ENCODE assay signal across 23 mouse cellular contexts in the genomic region with DNA sequence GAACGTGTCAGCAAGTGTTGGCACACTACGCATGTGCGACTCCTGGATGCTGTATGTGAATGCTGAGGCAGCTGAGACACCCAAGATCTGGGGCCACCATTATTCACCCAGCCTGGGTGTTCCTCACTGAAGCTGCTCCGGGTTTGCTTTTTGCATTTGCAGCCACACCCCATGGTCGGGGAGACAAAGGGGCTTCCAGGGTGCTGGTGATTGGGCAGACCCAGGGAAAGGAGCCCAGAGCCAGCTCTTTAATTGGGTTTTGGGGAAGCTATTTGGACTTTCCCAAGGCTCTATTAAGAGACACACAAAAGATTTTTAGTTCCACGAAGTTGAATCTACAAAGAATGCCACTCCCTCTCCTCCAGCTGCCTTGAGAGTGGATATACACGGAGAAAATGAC.
A peak's percentile ranks its signal among the peaks of the same experiment; 100 is the strongest.
DNase-seq lines count a peak whose midpoint lies in the region; ATAC-seq and TF ChIP-seq lines count a peak whose summit lies in the region.
"Had no signal": no experiment of that assay in that cellular context is flagged by ENCODE, and none has a peak within 500 bp of the region (broad histone marks: within the 10 kb centered on the region; RNA-seq: fewer than 3 reads in every experiment).

No protein-coding gene starts in this region.

- H3K36me3 ChIP-seq in limb, embryonic 15.5 days, result peaks cover 52% of the 10 kb centered on the region
- peaks cover 92% of the 10 kb centered on the region for H3K36me3 ChIP-seq in limb, embryonic 10.5 days
- H3K36me3 ChIP-seq in forebrain, embryonic 10.5 days (replicated peaks), result peaks cover 63% of the 10 kb centered on the region
- no peaks in the 10 kb centered on the region for H3K36me3 ChIP-seq in forebrain, embryonic 16.5 days (ENCODE audit: control insufficient read depth, insufficient read depth)
- H3K36me3 ChIP-seq in kidney, embryonic 15.5 days, result peaks cover 96% of the 10 kb centered on the region
- H3K36me3 ChIP-seq: hindbrain, embryonic 15.5 days had no signal

- no peak overlapping the region for H3K4me2 ChIP-seq in limb, embryonic 15.5 days
- H3K4me2 ChIP-seq in forebrain, embryonic 16.5 days (ENCODE audit: low read length), result no peak overlapping the region
- H3K4me2 ChIP-seq in kidney, embryonic 15.5 days, result no peak overlapping the region
- H3K4me2 ChIP-seq: hindbrain, embryonic 15.5 days; intestine, embryonic 15.5 days; limb, embryonic 12.5 days; liver, embryonic 12.5 days; midbrain, embryonic 11.5 days had no signal

- no peak for TF ChIP-seq POLR2A in cerebellum, adult 2 months (IDR thresholded peaks at IDR 0.05; ENCODE audit: borderline replicate concordance, insufficient read depth, low read length)

- 64% methylated on average over 7 of the region's 7 CpGs for WGBS in limb, embryonic 15.5 days
- 73% methylated on average over 7 of the region's 7 CpGs for WGBS in limb, embryonic 10.5 days
- WGBS in forebrain, embryonic 10.5 days, result 44% methylated on average over 7 of the region's 7 CpGs
- 8% methylated on average over 7 of the region's 7 CpGs for WGBS in forebrain, embryonic 16.5 days
- 76% methylated on average over 7 of the region's 7 CpGs for WGBS in kidney, embryonic 15.5 days
- WGBS in cerebellum, adult 2 months, result 38% methylated on average over 7 of the region's 7 CpGs

- no peak overlapping the region for H3K9ac ChIP-seq in limb, embryonic 15.5 days
- H3K9ac ChIP-seq in forebrain, embryonic 16.5 days (replicated peaks; ENCODE audit: low read depth, low read length), result no peak overlapping the region
- H3K9ac ChIP-seq in kidney, embryonic 15.5 days, result no peak overlapping the region
- H3K9ac ChIP-seq: hindbrain, embryonic 15.5 days; intestine, embryonic 15.5 days; limb, embryonic 12.5 days; liver, embryonic 12.5 days had no signal

- no peaks in the 10 kb centered on the region for H3K27me3 ChIP-seq in limb, embryonic 15.5 days
- no peaks in the 10 kb centered on the region for H3K27me3 ChIP-seq in limb, embryonic 10.5 days (ENCODE audit: low read depth, poor library complexity, severe bottlenecking)
- no peaks in the 10 kb centered on the region for H3K27me3 ChIP-seq in forebrain, embryonic 10.5 days (ENCODE audit: poor library complexity, severe bottlenecking)
- no peaks in the 10 kb centered on the region for H3K27me3 ChIP-seq in forebrain, embryonic 16.5 days (replicated peaks; ENCODE audit: control insufficient read depth, insufficient read depth, low read length)
- no peaks in the 10 kb centered on the region for H3K27me3 ChIP-seq in kidney, embryonic 15.5 days
- H3K27me3 ChIP-seq in cerebellum, adult 2 months (ENCODE audit: control insufficient read depth, insufficient read depth, low read length), result no peaks in the 10 kb centered on the region
- H3K27me3 ChIP-seq: hindbrain, embryonic 15.5 days; intestine, embryonic 15.5 days; limb, embryonic 12.5 days; liver, embryonic 12.5 days had no signal

- no peak overlapping the region for H3K4me3 ChIP-seq in limb, embryonic 15.5 days
- no peak overlapping the region for H3K4me3 ChIP-seq in limb, embryonic 10.5 days
- no peak overlapping the region for H3K4me3 ChIP-seq in forebrain, embryonic 10.5 days
- no peak overlapping the region for H3K4me3 ChIP-seq in forebrain, embryonic 16.5 days (replicated peaks; ENCODE audit: low read length)
- H3K4me3 ChIP-seq in kidney, embryonic 15.5 days (replicated peaks), result no peak overlapping the region
- H3K4me3 ChIP-seq in cerebellum, adult 2 months (replicated peaks; ENCODE audit: insufficient read depth, low read depth, low read length), result no peak overlapping the region
- H3K4me3 ChIP-seq: gastrocnemius, adult 2 months; hindbrain, embryonic 15.5 days; intestine, embryonic 15.5 days; layer of hippocampus, adult 2 months; limb, embryonic 12.5 days; liver, embryonic 12.5 days had no signal

- H3K4me1 ChIP-seq in limb, embryonic 15.5 days, result peaks cover 5% of the 10 kb centered on the region; the same call in 1 of the 2 replicates
- peaks cover 5% of the 10 kb centered on the region; the same call in 1 of the 2 replicates for H3K4me1 ChIP-seq in limb, embryonic 10.5 days
- peaks cover 19% of the 10 kb centered on the region for H3K4me1 ChIP-seq in forebrain, embryonic 10.5 days
- H3K4me1 ChIP-seq in forebrain, embryonic 16.5 days (replicated peaks; ENCODE audit: control insufficient read depth, insufficient read depth, low read length), result 0 out of 2 replicates have a peak, but pooled peaks cover 6% of the 10 kb centered on the region
- H3K4me1 ChIP-seq in kidney, embryonic 15.5 days, result no peaks in the 10 kb centered on the region
- no peaks in the 10 kb centered on the region for H3K4me1 ChIP-seq in cerebellum, adult 2 months (ENCODE audit: control insufficient read depth, insufficient read depth, low read length)
- H3K4me1 ChIP-seq: hindbrain, embryonic 15.5 days; intestine, embryonic 15.5 days; limb, embryonic 12.5 days; liver, embryonic 12.5 days had no signal

- no peak for TF ChIP-seq CTCF in cerebellum, adult 2 months (IDR thresholded peaks at IDR 0.05; ENCODE audit: borderline replicate concordance, insufficient read depth, low read depth, low read length)

- no peaks in the 10 kb centered on the region for H3K9me3 ChIP-seq in limb, embryonic 15.5 days
- no peaks in the 10 kb centered on the region for H3K9me3 ChIP-seq in limb, embryonic 10.5 days (replicated peaks)
- H3K9me3 ChIP-seq in forebrain, embryonic 10.5 days, result no peaks in the 10 kb centered on the region
- H3K9me3 ChIP-seq in forebrain, embryonic 16.5 days (ENCODE audit: control insufficient read depth, low read length), result no peaks in the 10 kb centered on the region
- H3K9me3 ChIP-seq in kidney, embryonic 15.5 days (replicated peaks), result no peaks in the 10 kb centered on the region
- H3K9me3 ChIP-seq: hindbrain, embryonic 15.5 days; intestine, embryonic 15.5 days; limb, embryonic 12.5 days; liver, embryonic 12.5 days had no signal

- 0 out of 2 replicates have a peak overlapping the region, but pooled peaks have one; percentile 14 for H3K27ac ChIP-seq in limb, embryonic 15.5 days
- no peak overlapping the region for H3K27ac ChIP-seq in limb, embryonic 10.5 days
- H3K27ac ChIP-seq in forebrain, embryonic 10.5 days, result peak overlapping the region; percentile 42
- H3K27ac ChIP-seq in forebrain, embryonic 16.5 days (ENCODE audit: low read length), result no peak overlapping the region
- no peak overlapping the region for H3K27ac ChIP-seq in kidney, embryonic 15.5 days
- no peak overlapping the region for H3K27ac ChIP-seq in cerebellum, adult 2 months (ENCODE audit: insufficient read depth, low read length)
- H3K27ac ChIP-seq: gastrocnemius, adult 2 months; hindbrain, embryonic 15.5 days; intestine, embryonic 15.5 days; layer of hippocampus, adult 2 months; limb, embryonic 12.5 days; liver, embryonic 12.5 days had no signal

- no peak for DNase-seq in limb, embryonic 10.5 days (ENCODE audit: low spot score)
- DNase-seq in forebrain, embryonic 10.5 days (ENCODE audit: extremely low spot score, low spot score), result peak; percentile 21
- DNase-seq in adrenal gland, postnatal 14 days, result no peak
- DNase-seq in cerebellum, adult 2 months, result no peak
- DNase-seq: adrenal gland, adult 2 months; cerebellum, adult 8-10 months; gastrocnemius, adult 2 months; heart, postnatal 4 days; kidney, adult 8-10 months; kidney, postnatal 25 days; layer of hippocampus, postnatal 36 days; lung, adult 18-20 months; lung, postnatal 10 days; right cerebral cortex, adult 18-20 months had no signal

- no peak for ATAC-seq in limb, embryonic 15.5 days (ENCODE audit: insufficient number of reproducible peaks, low FRiP score, low TSS enrichment, low read depth)
- peak; percentile 60; the same call in 1 of the 2 replicates for ATAC-seq in forebrain, embryonic 16.5 days
- no peak for ATAC-seq in kidney, embryonic 15.5 days (replicated peaks; ENCODE audit: low FRiP score)
- ATAC-seq: intestine, embryonic 15.5 days; liver, embryonic 12.5 days had no signal

Comparison
In these comparisons a context has a peak if more than half of its experiments do, and no peak if none do; other contexts are left out.
1. H3K27ac ChIP-seq: peak in limb, embryonic 15.5 days (single experiment) and forebrain, embryonic 10.5 days (single experiment); none in limb, embryonic 10.5 days (single experiment), forebrain, embryonic 16.5 days (single experiment), kidney, embryonic 15.5 days (single experiment) and cerebellum, adult 2 months (single experiment).